Mouse (Mus musculus) kidney, postnatal 14 days (tissue): ENCODE measurements around the gene Ubr4.
"Not testable (repeated sequence)": the region's sequence is repeated elsewhere in the genome, so short reads cannot be mapped to it uniquely, and the experiment has no call there.

Experiments used
- DNase-seq: peaks from one replicate; pipeline ENCODE4 v3.0.0; 2022; ENCODE audit warnings: mixed read lengths

The Ubr4 gene

GRCm38 (mm10) chr4:139360761-139361548 is 8.5 kb downstream of the Ubr4 start:
- DNase-seq: no peak

GRCm38 (mm10) chr4:139367336-139367735 is 14.9 kb downstream of the Ubr4 start:
- no peak for DNase-seq

GRCm38 (mm10) chr4:139368038-139368437 is 15.6 kb downstream of the Ubr4 start:
- no peak for DNase-seq

- DNase-seq: peak; percentile 37
These were observed 20.7 kb downstream of the Ubr4 start for GRCm38 (mm10) chr4:139373130-139373529.

- no peak for DNase-seq
These were observed 21.1 kb downstream of the Ubr4 start for GRCm38 (mm10) chr4:139373531-139373930.

- DNase-seq: no peak
These were observed 27.3 kb downstream of the Ubr4 start for GRCm38 (mm10) chr4:139379719-139380118.

- DNase-seq: peak; percentile 100
These were observed 27.9 kb downstream of the Ubr4 start for GRCm38 (mm10) chr4:139380207-139380748.

GRCm38 (mm10) chr4:139380775-139381451 is 28.5 kb downstream of the Ubr4 start:
- DNase-seq: no peak

GRCm38 (mm10) chr4:139381452-139381845 is 29.0 kb downstream of the Ubr4 start:
- DNase-seq: no peak

GRCm38 (mm10) chr4:139382231-139382630 is 29.8 kb downstream of the Ubr4 start:
- no peak for DNase-seq

- not testable (repeated sequence) for DNase-seq
These were observed 33.4 kb downstream of the Ubr4 start for GRCm38 (mm10) chr4:139385841-139386240.

GRCm38 (mm10) chr4:139386869-139387319 is 34.5 kb downstream of the Ubr4 start:
- DNase-seq: peak; percentile 16

- no peak for DNase-seq
These were observed 37.1 kb downstream of the Ubr4 start for GRCm38 (mm10) chr4:139389557-139389956.

- no peak for DNase-seq
These were observed 43.0 kb downstream of the Ubr4 start for GRCm38 (mm10) chr4:139395431-139395830.

- DNase-seq: no peak
These were observed 48.1 kb downstream of the Ubr4 start for GRCm38 (mm10) chr4:139400487-139400886.

- DNase-seq: no peak
These were observed 50.8 kb downstream of the Ubr4 start for GRCm38 (mm10) chr4:139403214-139403613.

- DNase-seq: no peak
These were observed 58.9 kb downstream of the Ubr4 start for GRCm38 (mm10) chr4:139411351-139411750.

GRCm38 (mm10) chr4:139417868-139418267 is 65.5 kb downstream of the Ubr4 start:
- no peak for DNase-seq

GRCm38 (mm10) chr4:139421621-139422020 is 69.2 kb downstream of the Ubr4 start:
- DNase-seq: no peak

GRCm38 (mm10) chr4:139422409-139422808 is 70.0 kb downstream of the Ubr4 start:
- DNase-seq: no peak

GRCm38 (mm10) chr4:139423270-139423669 is 70.9 kb downstream of the Ubr4 start:
- DNase-seq: peak; percentile 17

- DNase-seq: peak; percentile 81
These were observed 77.8 kb downstream of the Ubr4 start for GRCm38 (mm10) chr4:139430176-139430575.

- no peak for DNase-seq
These were observed 78.5 kb downstream of the Ubr4 start for GRCm38 (mm10) chr4:139430891-139431290.
